Mouse (Mus musculus): ENCODE measurements around the gene Hacd2. TPM values are rescaled to one million over a fixed set of nuclear protein-coding genes. Genes with fewer than 3 reads are reported as not detected.

Hacd2 gene
- polyA plus RNA-seq, 1 experiment from 2014 or later: 10.6 TPM

- no peak overlapping the region for H3K27ac ChIP-seq
- H3K36me3 ChIP-seq (ENCODE audit: inconsistent target): no peaks in the 10 kb centered on the region
- no peaks in the 10 kb centered on the region for H3K79me2 ChIP-seq (ENCODE audit: inconsistent target)
- 96% methylated on average over 4 of the region's 4 CpGs for WGBS (ENCODE audit: missing documents)
- no peak overlapping the region for H3K4me3 ChIP-seq (ENCODE audit: inconsistent target)
Observed at GRCm38 (mm10) chr16:34997052-34997451, 25.2 kb upstream of the Hacd2 start.

- WGBS (ENCODE audit: missing documents): 90% methylated on average over 10 of the region's 10 CpGs
- H3K79me2 ChIP-seq (ENCODE audit: inconsistent target): no peaks in the 10 kb centered on the region
- H3K27ac ChIP-seq: no peak overlapping the region
- H3K4me3 ChIP-seq (ENCODE audit: inconsistent target): no peak overlapping the region
- H3K36me3 ChIP-seq (ENCODE audit: inconsistent target): no peaks in the 10 kb centered on the region
Observed at GRCm38 (mm10) chr16:34997576-34997975, 24.7 kb upstream of the Hacd2 start.

GRCm38 (mm10) chr16:34999016-34999415 is 23.2 kb upstream of the Hacd2 start:
- Histone ChIP-seq H3K4me3 (ENCODE audit: inconsistent target) (no peak overlapping the region), H3K27ac (no peak overlapping the region), H3K36me3 (ENCODE audit: inconsistent target) (no peaks in the 10 kb centered on the region), H3K79me2 (ENCODE audit: inconsistent target) (no peaks in the 10 kb centered on the region)
- WGBS (ENCODE audit: missing documents): 93% methylated on average over 3 of the region's 3 CpGs

- Histone ChIP-seq H3K36me3 (ENCODE audit: inconsistent target) (no peaks in the 10 kb centered on the region), H3K4me3 (ENCODE audit: inconsistent target) (no peak overlapping the region), H3K27ac (no peak overlapping the region), H3K79me2 (ENCODE audit: inconsistent target) (no peaks in the 10 kb centered on the region)
- WGBS (ENCODE audit: missing documents): 88% methylated on average over 11 of the region's 11 CpGs
Observed at GRCm38 (mm10) chr16:34999986-35000385, 22.2 kb upstream of the Hacd2 start.

- WGBS (ENCODE audit: missing documents): 89% methylated on average over 10 of the region's 10 CpGs
- no peak overlapping the region for H3K4me3 ChIP-seq (ENCODE audit: inconsistent target)
- no peaks in the 10 kb centered on the region for H3K79me2 ChIP-seq (ENCODE audit: inconsistent target)
- no peak overlapping the region for H3K27ac ChIP-seq
- no peaks in the 10 kb centered on the region for H3K36me3 ChIP-seq (ENCODE audit: inconsistent target)
Observed at GRCm38 (mm10) chr16:35000923-35001560, 21.2 kb upstream of the Hacd2 start.

DNA sequence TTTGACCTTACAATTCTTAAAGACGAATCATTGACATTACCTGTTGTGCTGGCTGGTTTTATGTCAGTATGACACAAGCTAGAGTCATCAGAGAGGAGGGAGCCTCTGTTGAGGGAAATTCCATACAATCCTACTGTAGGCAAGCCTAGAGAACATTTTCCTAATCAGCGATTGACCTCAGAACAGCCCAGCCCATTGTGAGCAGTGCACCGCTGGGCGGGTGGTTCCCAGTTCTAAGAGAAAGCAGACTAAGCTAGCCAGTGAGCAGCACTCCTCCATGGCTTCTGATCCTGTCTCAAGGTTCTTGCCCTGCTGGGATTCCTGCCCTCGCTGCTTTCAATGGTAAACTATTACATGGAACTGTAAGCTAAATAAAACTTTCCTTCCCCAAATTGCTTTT is 17.9 kb upstream of the Hacd2 start:
- Histone ChIP-seq H3K4me3 (ENCODE audit: inconsistent target) (no peak overlapping the region), H3K36me3 (ENCODE audit: inconsistent target) (no peaks in the 10 kb centered on the region), H3K79me2 (ENCODE audit: inconsistent target) (no peaks in the 10 kb centered on the region), H3K27ac (no peak overlapping the region)
- 95% methylated on average over 5 of the region's 5 CpGs for WGBS (ENCODE audit: missing documents)

GRCm38 (mm10) chr16:35004756-35005155 is 17.5 kb upstream of the Hacd2 start:
- H3K27ac ChIP-seq: no peak overlapping the region
- no peaks in the 10 kb centered on the region for H3K36me3 ChIP-seq (ENCODE audit: inconsistent target)
- H3K79me2 ChIP-seq (ENCODE audit: inconsistent target): no peaks in the 10 kb centered on the region
- 94% methylated on average over 2 of the region's 2 CpGs for WGBS (ENCODE audit: missing documents)
- no peak overlapping the region for H3K4me3 ChIP-seq (ENCODE audit: inconsistent target)

DNA sequence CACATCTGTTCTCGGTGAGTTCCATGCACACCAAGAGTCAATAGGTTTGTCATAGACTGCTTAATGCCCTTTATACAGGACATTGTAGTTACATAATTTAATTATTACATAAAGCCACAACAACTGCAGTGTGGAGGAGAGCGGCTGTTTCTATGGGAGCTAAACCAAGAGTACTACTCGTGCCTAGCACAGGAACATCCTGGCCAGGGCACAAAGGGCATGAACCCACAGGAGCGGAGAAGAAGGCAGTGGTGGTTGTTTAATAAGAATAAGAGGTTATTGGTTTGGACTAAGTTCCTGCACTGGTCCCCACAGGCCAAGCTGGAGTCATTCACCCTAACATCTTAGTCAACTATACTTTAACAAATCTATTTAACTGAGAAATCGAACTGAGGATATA is 16.0 kb upstream of the Hacd2 start:
- H3K79me2 ChIP-seq (ENCODE audit: inconsistent target): no peaks in the 10 kb centered on the region
- WGBS (ENCODE audit: missing documents): 85% methylated on average over 4 of the region's 5 CpGs
- no peak overlapping the region for H3K27ac ChIP-seq
- H3K36me3 ChIP-seq (ENCODE audit: inconsistent target): no peaks in the 10 kb centered on the region
- no peak overlapping the region for H3K4me3 ChIP-seq (ENCODE audit: inconsistent target)

DNA sequence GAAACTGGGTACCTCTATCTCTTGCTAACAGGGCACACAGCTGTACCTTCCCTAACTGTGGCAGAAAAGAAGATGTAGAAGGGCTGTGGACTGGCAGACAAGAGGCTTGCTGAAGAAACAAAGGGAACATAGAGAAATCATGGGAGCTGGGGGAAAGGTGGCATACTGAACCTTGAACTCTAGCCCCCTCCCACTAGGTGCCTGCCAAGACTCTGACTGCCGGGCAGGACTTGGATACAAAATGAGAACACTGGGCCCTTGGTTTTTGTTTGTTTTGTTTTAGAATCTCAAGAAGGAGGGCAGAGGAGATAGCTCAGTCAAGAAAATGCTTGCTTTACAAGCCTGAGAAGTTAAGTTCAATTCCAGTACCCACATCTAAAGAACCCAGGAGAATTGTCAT is 14.9 kb upstream of the Hacd2 start:
- no peak overlapping the region for H3K4me3 ChIP-seq (ENCODE audit: inconsistent target)
- H3K36me3 ChIP-seq (ENCODE audit: inconsistent target): no peaks in the 10 kb centered on the region
- no peaks in the 10 kb centered on the region for H3K79me2 ChIP-seq (ENCODE audit: inconsistent target)
- H3K27ac ChIP-seq: no peak overlapping the region
- 85% methylated on average over 1 of the region's 1 CpGs for WGBS (ENCODE audit: missing documents)

GRCm38 (mm10) chr16:35008447-35008846 is 13.8 kb upstream of the Hacd2 start:
- no peaks in the 10 kb centered on the region for H3K79me2 ChIP-seq (ENCODE audit: inconsistent target)
- no peaks in the 10 kb centered on the region for H3K36me3 ChIP-seq (ENCODE audit: inconsistent target)
- H3K27ac ChIP-seq: no peak overlapping the region
- H3K4me3 ChIP-seq (ENCODE audit: inconsistent target): no peak overlapping the region

- Histone ChIP-seq H3K27ac (no peak overlapping the region), H3K79me2 (ENCODE audit: inconsistent target) (no peaks in the 10 kb centered on the region), H3K4me3 (ENCODE audit: inconsistent target) (no peak overlapping the region), H3K36me3 (ENCODE audit: inconsistent target) (no peaks in the 10 kb centered on the region)
- WGBS (ENCODE audit: missing documents): 89% methylated on average over 2 of the region's 2 CpGs
Observed at GRCm38 (mm10) chr16:35013501-35013900, 8.7 kb upstream of the Hacd2 start.

GRCm38 (mm10) chr16:35016491-35016890 is 5.7 kb upstream of the Hacd2 start:
- no peaks in the 10 kb centered on the region for H3K36me3 ChIP-seq (ENCODE audit: inconsistent target)
- no peaks in the 10 kb centered on the region for H3K79me2 ChIP-seq (ENCODE audit: inconsistent target)
- 95% methylated on average over 3 of the region's 3 CpGs for WGBS (ENCODE audit: missing documents)
- no peak overlapping the region for H3K4me3 ChIP-seq (ENCODE audit: inconsistent target)
- H3K27ac ChIP-seq: no peak overlapping the region

DNA sequence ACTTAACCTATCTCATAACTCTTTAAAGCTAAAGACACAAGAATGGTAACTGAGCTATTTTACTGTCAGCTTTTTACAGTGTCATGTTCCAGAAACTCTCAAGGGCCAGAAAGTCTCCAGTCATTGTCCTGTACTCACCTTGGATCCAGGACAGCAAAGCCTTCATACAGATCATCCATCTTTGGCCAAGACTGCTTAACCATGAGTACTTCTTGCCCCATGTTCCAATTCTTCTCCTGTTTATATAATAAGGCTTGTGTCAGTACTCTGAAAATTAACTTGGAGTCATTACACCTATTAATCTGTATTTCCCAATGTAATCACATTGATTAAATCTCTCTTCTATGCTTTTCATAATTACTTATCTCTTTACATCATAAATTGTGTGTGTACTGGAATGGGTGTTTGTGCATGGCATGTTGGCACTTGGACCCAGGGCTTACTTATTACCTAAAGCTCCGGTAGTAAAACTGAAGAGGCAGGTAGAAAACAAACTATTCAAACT is 3.7 kb upstream of the Hacd2 start:
- WGBS (ENCODE audit: missing documents): 89% methylated on average over 1 of the region's 1 CpGs
- H3K27ac ChIP-seq: no peak overlapping the region
- H3K36me3 ChIP-seq (ENCODE audit: inconsistent target): no peaks in the 10 kb centered on the region
- no peak overlapping the region for H3K4me3 ChIP-seq (ENCODE audit: inconsistent target)
- H3K79me2 ChIP-seq (ENCODE audit: inconsistent target): peaks cover 5% of the 10 kb centered on the region; the same call in 1 of the 2 replicates

DNA sequence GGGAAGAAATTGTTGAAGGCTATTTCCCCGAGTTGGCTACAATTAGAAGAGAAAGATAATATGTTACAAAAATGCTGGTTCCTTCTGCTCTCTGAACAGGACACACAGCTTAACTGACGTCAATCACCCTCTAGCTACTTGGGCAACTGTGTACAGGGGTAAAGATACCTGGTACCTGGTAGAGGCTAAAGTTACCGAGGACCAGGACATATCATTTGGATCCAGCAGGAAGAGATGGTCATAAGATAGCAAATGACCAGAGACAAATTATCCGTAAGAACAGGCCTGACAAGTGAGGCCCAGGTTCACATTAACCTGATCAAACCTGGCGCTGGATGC is 356 bp upstream of the Hacd2 start:
- no peak overlapping the region for H3K27ac ChIP-seq
- no peaks in the 10 kb centered on the region for H3K36me3 ChIP-seq (ENCODE audit: inconsistent target)
- WGBS (ENCODE audit: missing documents): 55% methylated on average over 5 of the region's 5 CpGs
- peak overlapping the region; percentile 13; the same call in 1 of the 2 replicates for H3K4me3 ChIP-seq (ENCODE audit: inconsistent target)
- peaks cover 14% of the 10 kb centered on the region for H3K79me2 ChIP-seq (ENCODE audit: inconsistent target)

- Histone ChIP-seq H3K79me2 (ENCODE audit: inconsistent target) (peaks cover 14% of the 10 kb centered on the region), H3K27ac (no peak overlapping the region), H3K36me3 (ENCODE audit: inconsistent target) (no peaks in the 10 kb centered on the region), H3K4me3 (ENCODE audit: inconsistent target) (peak overlapping the region; percentile 59)
- WGBS (ENCODE audit: missing documents): 48% methylated on average over 7 of the region's 8 CpGs
Observed at GRCm38 (mm10) chr16:35023138-35023735, 1.0 kb downstream of the Hacd2 start.

- Histone ChIP-seq H3K79me2 (ENCODE audit: inconsistent target) (peaks cover 14% of the 10 kb centered on the region), H3K4me3 (ENCODE audit: inconsistent target) (no peak overlapping the region), H3K36me3 (ENCODE audit: inconsistent target) (no peaks in the 10 kb centered on the region), H3K27ac (no peak overlapping the region)
- WGBS (ENCODE audit: missing documents): 100% methylated on average over 5 of the region's 5 CpGs
Observed at GRCm38 (mm10) chr16:35024300-35024699, 2.1 kb downstream of the Hacd2 start.
